Mouse (Mus musculus) stomach, embryonic 16.5 days (tissue): ENCODE measurements at regions not wholly inside any gene's neighbourhood (a gene's known extent, or its start where the extent isn't known, plus 50 kb on each side); places are given as distances from the start of the nearest gene placed in this dataset.

Source experiments
- ATAC-seq: fragments of 200-750 bp; cut with Nextera tagmentation; 2 replicates; pipeline ENCODE4 v1.8.0; 2017; ENCODE audit warnings: moderate number of reproducible peaks, moderate TSS enrichment; ENCODE audit not compliant: insufficient read depth, low FRiP score
- H3K27ac ChIP-seq: fragments of 300-500 bp; sonication (generic); 2 replicates; pipeline ENCODE4 v1.5.1; 2014; ENCODE audit warnings: low read length
- H3K27me3 ChIP-seq: fragments of 300-500 bp; sonication (generic); 2 replicates; pipeline ENCODE4 v1.6.1; 2014; ENCODE audit warnings: low read length, control low read depth, mixed read lengths; ENCODE audit not compliant: control insufficient read depth, insufficient read depth
- H3K36me3 ChIP-seq: fragments of 300-500 bp; sonication (generic); 2 replicates; pipeline ENCODE4 v1.6.1; 2014; ENCODE audit warnings: low read length; ENCODE audit not compliant: control insufficient read depth, insufficient read depth
- H3K4me1 ChIP-seq: fragments of 300-500 bp; sonication (generic); 2 replicates; pipeline ENCODE4 v1.6.1; 2014; ENCODE audit warnings: low read length, control low read depth, mixed read lengths; ENCODE audit not compliant: control insufficient read depth, insufficient read depth
- H3K4me2 ChIP-seq: fragments of 300-500 bp; sonication (generic); 2 replicates; pipeline ENCODE4 v1.6.1; 2014; ENCODE audit warnings: low read depth, low read length, mixed read lengths
- H3K4me3 ChIP-seq: fragments of 300-500 bp; sonication (generic); replicated peaks from 2 replicates; pipeline ENCODE4 v1.5.1; 2014; ENCODE audit warnings: mild to moderate bottlenecking, low read length
- H3K9ac ChIP-seq: fragments of 300-500 bp; sonication (generic); 2 replicates; pipeline ENCODE4 v1.6.1; 2014; ENCODE audit warnings: low read length
- H3K9me3 ChIP-seq: fragments of 300-500 bp; sonication (generic); replicated peaks from 2 replicates; pipeline ENCODE4 v1.6.1; 2016; ENCODE audit warnings: low read length, control low read depth; ENCODE audit not compliant: control insufficient read depth
- WGBS: fragments of 180-500 bp; shearing (Covaris S2); extraction: QIAGEN DNeasy Blood & Tissue Kit; methylation state at CpG from one replicate; pipeline ENCODE4 v1.1.7; 2014; 5-methylcytosine and 5-hydroxymethylcytosine counted together

DNA sequence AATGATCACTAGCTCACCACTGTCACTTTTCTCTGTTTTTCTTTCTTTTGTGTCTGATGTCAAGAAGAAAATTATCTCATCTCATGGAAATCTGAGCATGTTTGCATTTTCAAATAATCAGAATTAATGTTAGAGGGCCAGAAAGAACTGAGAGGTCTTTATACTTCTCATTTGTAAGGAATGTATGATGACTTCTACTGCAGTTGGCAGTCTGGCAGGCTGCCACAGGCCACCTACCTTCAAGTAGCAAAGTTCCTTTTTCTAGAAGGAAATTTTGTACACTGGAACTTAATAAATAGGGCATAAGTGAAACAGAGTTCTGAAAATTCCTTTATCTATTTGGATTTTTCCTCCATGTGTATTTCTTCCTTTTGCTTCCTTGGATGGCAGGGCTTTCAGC, 148.7 kb upstream of the Inhba start:
- Histone ChIP-seq H3K9me3 (no peaks in the 10 kb centered on the region), H3K9ac (no peak overlapping the region)
- ATAC-seq, result no peak

DNA sequence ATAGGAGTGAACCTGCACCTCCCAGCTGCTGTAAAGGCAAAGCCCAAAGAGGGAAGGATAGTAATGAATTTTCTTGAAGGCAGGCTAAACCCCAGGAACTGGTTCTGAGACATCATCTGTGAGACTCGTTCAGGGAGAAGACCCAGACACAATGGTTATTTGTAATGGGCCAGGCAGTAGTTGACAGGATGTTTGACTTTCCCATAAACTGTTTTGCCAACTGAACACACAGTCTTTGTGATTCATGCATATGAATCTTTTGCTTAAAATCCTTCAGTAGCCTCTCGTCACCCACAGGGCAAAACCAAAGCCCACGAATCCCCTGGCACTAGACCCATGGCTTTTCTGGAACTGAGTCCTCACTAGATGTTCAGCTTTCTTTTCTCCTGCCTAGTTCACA, 148.3 kb upstream of the Inhba start:
- Histone ChIP-seq H3K27me3 (no peaks in the 10 kb centered on the region), H3K4me3 (no peak overlapping the region), H3K36me3 (no peaks in the 10 kb centered on the region), H3K9me3 (no peaks in the 10 kb centered on the region), H3K9ac (no peak overlapping the region), H3K4me1 (0 out of 2 replicates have a peak, but pooled peaks cover 6% of the 10 kb centered on the region), H3K4me2 (no peak overlapping the region), H3K27ac (no peak overlapping the region)
- no peak for ATAC-seq
- 35% methylated on average over 3 of the region's 3 CpGs for WGBS

More for the DNA sequence above, 148.7 kb upstream of the Inhba start:
- H3K4me3 ChIP-seq, result no peak overlapping the region
- H3K4me1 ChIP-seq, result 0 out of 2 replicates have a peak, but pooled peaks cover 6% of the 10 kb centered on the region
- no peak overlapping the region for H3K27ac ChIP-seq
- no peak overlapping the region for H3K4me2 ChIP-seq
- no peaks in the 10 kb centered on the region for H3K27me3 ChIP-seq
- no peaks in the 10 kb centered on the region for H3K36me3 ChIP-seq

DNA sequence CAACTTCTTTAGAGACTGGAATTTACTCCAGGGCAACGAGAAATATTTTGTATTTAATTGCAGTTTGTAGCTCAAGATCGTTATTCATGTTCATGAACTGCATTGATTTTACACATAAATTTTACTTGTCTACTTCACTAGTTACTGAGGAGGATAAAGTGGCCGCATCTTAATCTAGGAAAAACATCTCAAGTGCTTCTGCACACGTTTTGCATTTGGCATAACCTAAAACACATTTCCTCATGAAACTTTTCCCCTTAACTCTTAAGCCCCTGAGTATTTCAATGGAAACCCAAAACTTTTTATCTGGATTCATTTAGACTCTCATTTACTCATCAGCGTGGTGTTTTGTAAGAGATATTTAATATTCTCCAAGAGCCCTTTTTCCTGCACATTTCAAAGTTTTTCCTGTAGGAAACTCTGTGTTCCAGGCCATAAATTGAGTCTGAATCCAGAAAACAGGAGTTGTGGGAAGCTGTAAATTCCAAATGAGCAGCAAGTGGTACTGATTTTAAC, 144.5 kb upstream of the Inhba start:
- no peaks in the 10 kb centered on the region for H3K36me3 ChIP-seq
- no peaks in the 10 kb centered on the region for H3K27me3 ChIP-seq
- no peaks in the 10 kb centered on the region for H3K9me3 ChIP-seq
- no peak overlapping the region for H3K4me3 ChIP-seq
- WGBS, result 75% methylated on average over 5 of the region's 5 CpGs
- no peak for ATAC-seq
- no peak overlapping the region for H3K9ac ChIP-seq
- H3K4me2 ChIP-seq, result no peak overlapping the region
- 0 out of 2 replicates have a peak, but pooled peaks cover 6% of the 10 kb centered on the region for H3K4me1 ChIP-seq
- no peak overlapping the region for H3K27ac ChIP-seq

DNA sequence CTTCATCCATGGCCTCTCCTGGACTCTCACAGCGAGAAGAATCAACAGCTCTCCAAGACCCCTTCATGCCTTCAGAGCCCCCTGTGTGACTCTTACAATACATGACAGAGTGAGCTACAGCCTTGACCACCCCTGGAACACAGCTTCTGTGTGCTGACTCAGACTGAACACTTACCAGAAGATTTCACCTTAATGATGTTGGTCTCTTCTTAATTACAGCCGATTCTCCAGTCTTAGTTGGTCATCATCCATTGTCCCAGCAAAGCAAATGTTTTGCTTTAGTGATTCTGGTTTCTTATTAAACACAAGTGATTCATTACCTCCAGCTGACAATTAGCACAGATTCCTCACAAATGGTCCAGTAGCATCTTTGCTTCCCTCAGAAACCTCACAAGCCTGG, 134.0 kb upstream of the Inhba start:
- no peak overlapping the region for H3K27ac ChIP-seq
- no peak overlapping the region for H3K4me3 ChIP-seq
- no peaks in the 10 kb centered on the region for H3K36me3 ChIP-seq
- H3K27me3 ChIP-seq, result no peaks in the 10 kb centered on the region
- H3K9ac ChIP-seq, result no peak overlapping the region
- no peak overlapping the region for H3K4me2 ChIP-seq
- 82% methylated on average over 2 of the region's 2 CpGs for WGBS
- H3K9me3 ChIP-seq, result no peaks in the 10 kb centered on the region
- ATAC-seq, result no peak
- H3K4me1 ChIP-seq, result no peaks in the 10 kb centered on the region

DNA sequence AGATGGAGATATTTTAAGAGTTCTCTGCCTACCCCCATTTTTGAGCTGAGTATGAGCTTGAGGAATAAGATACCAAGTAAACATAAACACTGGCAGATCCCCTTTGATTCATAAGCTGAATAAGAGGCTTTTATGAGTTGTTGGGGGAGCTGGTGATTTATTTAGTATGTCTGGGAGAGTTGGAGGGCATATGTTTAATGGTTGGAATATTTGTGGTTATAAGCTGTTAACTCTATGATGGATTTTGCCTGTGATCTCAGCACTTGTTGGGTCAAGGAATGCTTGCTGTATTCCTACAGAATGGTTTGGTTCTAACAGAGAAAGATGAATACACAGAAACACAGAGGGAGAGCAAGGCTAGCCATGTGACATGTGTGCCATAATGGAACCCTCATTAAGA, 132.1 kb upstream of the Inhba start:
- H3K4me1 ChIP-seq, result no peaks in the 10 kb centered on the region

DNA sequence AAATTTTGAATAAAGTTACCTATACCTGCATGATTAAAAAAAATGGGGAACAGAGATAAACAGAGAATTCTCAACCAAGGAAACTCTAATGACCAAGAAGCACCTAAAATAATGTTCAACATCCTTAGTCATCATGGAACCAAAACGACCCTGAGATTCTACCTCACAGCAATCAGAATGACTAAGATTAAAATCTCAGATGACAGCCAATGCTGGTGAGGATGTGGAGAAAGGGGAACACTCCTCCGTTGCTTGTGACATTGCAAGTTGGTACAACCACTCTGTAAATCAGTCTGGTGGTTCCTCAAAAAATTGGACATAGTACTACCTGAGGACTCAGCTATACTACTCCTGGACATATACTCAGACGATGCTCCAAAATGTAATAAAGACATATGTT, 120.9 kb upstream of the Inhba start:
- no peaks in the 10 kb centered on the region for H3K4me1 ChIP-seq
- H3K9ac ChIP-seq, result no peak overlapping the region
- no peaks in the 10 kb centered on the region for H3K36me3 ChIP-seq
- no peaks in the 10 kb centered on the region for H3K27me3 ChIP-seq
- no peak for ATAC-seq
- H3K27ac ChIP-seq, result no peak overlapping the region
- H3K4me3 ChIP-seq, result no peak overlapping the region
- no peaks in the 10 kb centered on the region for H3K9me3 ChIP-seq
- no peak overlapping the region for H3K4me2 ChIP-seq
- WGBS, result 77% methylated on average over 3 of the region's 3 CpGs

More for the DNA sequence above, 132.1 kb upstream of the Inhba start:
- Histone ChIP-seq H3K9ac (no peak overlapping the region), H3K27ac (no peak overlapping the region), H3K4me2 (no peak overlapping the region), H3K4me3 (no peak overlapping the region), H3K27me3 (no peaks in the 10 kb centered on the region), H3K36me3 (no peaks in the 10 kb centered on the region), H3K9me3 (no peaks in the 10 kb centered on the region)
- no peak for ATAC-seq

DNA sequence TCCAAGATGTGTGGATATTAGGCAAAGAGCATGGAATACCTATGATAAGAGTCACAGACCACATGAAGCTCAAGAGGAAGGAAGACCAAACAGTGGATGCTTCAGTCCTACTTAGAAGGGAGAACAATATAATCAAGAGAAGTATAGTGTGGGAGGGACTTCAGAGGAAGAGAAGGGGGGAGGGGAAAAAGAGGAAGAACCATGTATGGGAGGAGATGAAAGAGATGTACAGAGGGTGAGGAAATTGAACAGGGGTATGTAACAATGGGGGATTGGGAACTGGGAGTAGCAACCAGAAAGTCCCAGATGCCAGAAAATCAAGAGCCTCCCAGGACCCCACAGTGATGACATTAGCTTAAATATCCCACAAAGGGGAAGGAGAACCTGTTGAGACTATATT, 120.2 kb upstream of the Inhba start:
- H3K27me3 ChIP-seq, result no peaks in the 10 kb centered on the region
- no peak overlapping the region for H3K4me3 ChIP-seq
- no peak overlapping the region for H3K4me2 ChIP-seq
- no peak for ATAC-seq
- H3K27ac ChIP-seq, result no peak overlapping the region
- no peak overlapping the region for H3K9ac ChIP-seq
- H3K36me3 ChIP-seq, result no peaks in the 10 kb centered on the region
- no peaks in the 10 kb centered on the region for H3K4me1 ChIP-seq
- H3K9me3 ChIP-seq, result no peaks in the 10 kb centered on the region

DNA sequence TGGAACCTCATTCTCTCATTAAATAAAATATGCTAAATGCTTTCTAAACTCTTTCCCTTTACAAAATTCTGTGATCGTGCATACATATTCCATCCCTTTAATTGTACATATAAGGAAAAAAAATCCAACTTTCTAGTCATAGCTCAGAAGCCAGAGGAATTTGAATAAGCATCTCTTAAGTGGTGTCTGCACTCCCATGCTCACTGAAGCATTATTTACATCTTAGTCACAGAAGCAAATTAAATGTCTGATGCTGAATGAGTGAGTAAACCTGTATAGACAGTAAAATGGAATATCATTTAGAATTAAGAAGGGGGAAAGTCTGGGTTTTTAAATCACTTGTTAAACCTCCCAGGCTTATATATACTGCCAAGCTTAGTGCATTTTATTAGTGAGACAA, 113.5 kb upstream of the Inhba start:
- no peak overlapping the region for H3K4me2 ChIP-seq
- WGBS, result 74% methylated on average over 1 of the region's 1 CpGs
- H3K27ac ChIP-seq, result no peak overlapping the region
- H3K9me3 ChIP-seq, result no peaks in the 10 kb centered on the region
- no peak overlapping the region for H3K4me3 ChIP-seq
- H3K27me3 ChIP-seq, result no peaks in the 10 kb centered on the region
- H3K9ac ChIP-seq, result no peak overlapping the region
- no peak for ATAC-seq
- no peaks in the 10 kb centered on the region for H3K36me3 ChIP-seq
- H3K4me1 ChIP-seq, result no peaks in the 10 kb centered on the region

DNA sequence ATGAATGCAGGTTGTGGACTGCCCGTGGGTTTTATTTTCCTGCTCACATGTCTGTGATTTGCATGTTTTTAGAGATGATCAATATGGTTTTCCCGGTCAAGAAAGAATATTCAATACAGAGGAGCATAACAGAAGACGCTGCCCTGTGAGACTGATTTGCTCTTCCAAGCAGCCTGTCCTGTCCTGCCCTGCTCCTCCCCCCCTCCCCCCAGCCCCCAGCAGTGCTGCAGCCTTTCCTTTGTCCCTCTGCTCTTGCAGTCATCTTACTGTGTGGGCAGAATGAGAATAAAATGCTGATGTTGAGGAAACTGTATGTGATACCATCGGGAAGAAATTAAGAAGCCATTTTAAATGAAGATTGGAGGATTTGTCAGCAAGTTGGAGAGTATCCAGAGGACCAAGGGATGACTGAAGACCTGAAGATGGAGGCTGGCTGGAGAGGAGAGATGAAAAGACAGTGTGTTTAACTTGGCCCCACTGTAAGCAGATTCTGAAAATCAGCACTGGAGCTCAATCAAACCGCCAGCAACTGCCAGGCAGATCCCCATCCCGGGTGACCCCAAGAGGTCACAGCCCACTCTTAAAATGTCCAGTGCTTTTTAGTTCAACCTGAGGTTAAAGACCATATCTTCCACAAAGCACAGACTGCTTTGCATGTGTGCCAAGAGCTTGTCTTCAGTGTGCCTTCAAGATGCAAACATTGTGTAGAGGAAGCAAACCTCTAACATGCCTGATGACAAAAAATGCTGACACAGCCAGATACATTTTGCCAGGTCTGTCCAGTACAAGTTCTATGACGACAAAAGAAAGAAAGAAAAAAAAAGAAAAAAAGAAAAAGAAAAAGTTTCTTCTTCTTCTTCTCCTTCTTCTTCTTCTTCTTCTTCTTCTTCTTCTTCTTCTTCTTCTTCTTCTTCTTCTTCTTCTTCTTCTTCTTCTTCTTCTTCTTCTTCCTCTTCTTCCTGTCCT, 109.7 kb upstream of the Inhba start:
- H3K36me3 ChIP-seq, result no peaks in the 10 kb centered on the region
- no peak overlapping the region for H3K27ac ChIP-seq
- no peak overlapping the region for H3K4me3 ChIP-seq
- H3K4me1 ChIP-seq, result no peaks in the 10 kb centered on the region
- no peaks in the 10 kb centered on the region for H3K27me3 ChIP-seq
- H3K4me2 ChIP-seq, result no peak overlapping the region
- H3K9me3 ChIP-seq, result no peaks in the 10 kb centered on the region
- no peak overlapping the region for H3K9ac ChIP-seq
- ATAC-seq, result no peak
- WGBS, result 35% methylated on average over 7 of the region's 7 CpGs
